ENCODE assay signal across 8 mouse cellular contexts in genomic region chr17:33756108-33756790, GRCm38 (mm10). TPM values are rescaled to one million over a fixed set of nuclear protein-coding genes. Genes with fewer than 3 reads are reported as not detected.
DNase-seq lines count a peak whose midpoint lies in the region; ATAC-seq lines count a peak whose summit lies in the region.

No protein-coding gene starts in this region.

- no peak overlapping the region for H3K27ac ChIP-seq in embryonic facial prominence, embryonic 13.5 days
- H3K27ac ChIP-seq in embryonic facial prominence, embryonic 10.5 days (replicated peaks), result no peak overlapping the region
- H3K27ac ChIP-seq in liver, embryonic 13.5 days, result no peak overlapping the region
- H3K27ac ChIP-seq in hindbrain, embryonic 14.5 days, result peak overlapping the region; percentile 15; the same call in 1 of the 2 replicates
- peak overlapping the region; percentile 49; the same call in 1 of the 2 replicates for H3K27ac ChIP-seq in neural tube, embryonic 13.5 days (replicated peaks)

- 81% methylated on average over 3 of the region's 3 CpGs for WGBS in embryonic facial prominence, embryonic 13.5 days
- 89% methylated on average over 3 of the region's 3 CpGs for WGBS in embryonic facial prominence, embryonic 10.5 days
- WGBS in liver, embryonic 13.5 days (ENCODE audit: insufficient replicate concordance), result 85% methylated on average over 3 of the region's 3 CpGs
- WGBS in hindbrain, embryonic 14.5 days, result 85% methylated on average over 3 of the region's 3 CpGs
- WGBS in neural tube, embryonic 13.5 days, result 94% methylated on average over 3 of the region's 3 CpGs

- no peaks in the 10 kb centered on the region for H3K27me3 ChIP-seq in embryonic facial prominence, embryonic 13.5 days
- no peaks in the 10 kb centered on the region for H3K27me3 ChIP-seq in embryonic facial prominence, embryonic 10.5 days (replicated peaks; ENCODE audit: low read depth, poor library complexity, severe bottlenecking)
- no peaks in the 10 kb centered on the region for H3K27me3 ChIP-seq in liver, embryonic 13.5 days
- no peaks in the 10 kb centered on the region for H3K27me3 ChIP-seq in hindbrain, embryonic 14.5 days (ENCODE audit: control insufficient read depth, insufficient read depth, low read length)
- no peaks in the 10 kb centered on the region for H3K27me3 ChIP-seq in neural tube, embryonic 13.5 days

- peaks cover 12% of the 10 kb centered on the region; the same call in 1 of the 2 replicates for H3K36me3 ChIP-seq in embryonic facial prominence, embryonic 13.5 days
- peaks cover 57% of the 10 kb centered on the region for H3K36me3 ChIP-seq in embryonic facial prominence, embryonic 10.5 days (replicated peaks)
- peaks cover 33% of the 10 kb centered on the region for H3K36me3 ChIP-seq in liver, embryonic 13.5 days
- H3K36me3 ChIP-seq in hindbrain, embryonic 14.5 days (replicated peaks; ENCODE audit: control insufficient read depth, insufficient read depth), result peaks cover 4% of the 10 kb centered on the region
- H3K36me3 ChIP-seq in neural tube, embryonic 13.5 days, result peaks cover 6% of the 10 kb centered on the region; the same call in 1 of the 2 replicates

- H3K4me2 ChIP-seq in embryonic facial prominence, embryonic 13.5 days, result no peak overlapping the region
- H3K4me2 ChIP-seq in liver, embryonic 13.5 days, result 0 out of 2 replicates have a peak overlapping the region, but pooled peaks have one; percentile 83
- no peak overlapping the region for H3K4me2 ChIP-seq in hindbrain, embryonic 14.5 days (replicated peaks)
- H3K4me2 ChIP-seq in neural tube, embryonic 13.5 days, result 0 out of 2 replicates have a peak overlapping the region, but pooled peaks have one; percentile 13

- ATAC-seq in embryonic facial prominence, embryonic 13.5 days (ENCODE audit: insufficient number of reproducible peaks, insufficient read depth, low FRiP score, low TSS enrichment, low read depth), result no peak
- no peak for ATAC-seq in liver, embryonic 13.5 days (ENCODE audit: low read depth)
- ATAC-seq in hindbrain, embryonic 14.5 days (ENCODE audit: low FRiP score), result no peak
- no peak for ATAC-seq in neural tube, embryonic 13.5 days (ENCODE audit: low read depth)
- ATAC-seq in monocyte, adult 5-6 weeks (replicated peaks; ENCODE audit: insufficient number of reproducible peaks, low FRiP score, low TSS enrichment, poor library complexity, severe bottlenecking), result no peak

- no peaks in the 10 kb centered on the region for H3K9me3 ChIP-seq in embryonic facial prominence, embryonic 13.5 days
- H3K9me3 ChIP-seq in embryonic facial prominence, embryonic 10.5 days, result no peaks in the 10 kb centered on the region
- no peaks in the 10 kb centered on the region for H3K9me3 ChIP-seq in liver, embryonic 13.5 days (replicated peaks)
- H3K9me3 ChIP-seq in hindbrain, embryonic 14.5 days (ENCODE audit: control insufficient read depth, low read length), result no peaks in the 10 kb centered on the region
- no peaks in the 10 kb centered on the region for H3K9me3 ChIP-seq in neural tube, embryonic 13.5 days

- H3K4me1 ChIP-seq in embryonic facial prominence, embryonic 13.5 days, result peaks cover 62% of the 10 kb centered on the region
- peaks cover 46% of the 10 kb centered on the region for H3K4me1 ChIP-seq in embryonic facial prominence, embryonic 10.5 days
- H3K4me1 ChIP-seq in liver, embryonic 13.5 days (replicated peaks), result peaks cover 67% of the 10 kb centered on the region
- H3K4me1 ChIP-seq in hindbrain, embryonic 14.5 days (replicated peaks; ENCODE audit: control insufficient read depth, insufficient read depth, low read length), result peaks cover 47% of the 10 kb centered on the region
- peaks cover 67% of the 10 kb centered on the region for H3K4me1 ChIP-seq in neural tube, embryonic 13.5 days (replicated peaks)

- peak overlapping the region; percentile 33; the same call in 1 of the 2 replicates for H3K9ac ChIP-seq in embryonic facial prominence, embryonic 13.5 days
- H3K9ac ChIP-seq in liver, embryonic 13.5 days, result no peak overlapping the region
- H3K9ac ChIP-seq in hindbrain, embryonic 14.5 days, result no peak overlapping the region
- no peak overlapping the region; the same call in 1 of the 2 replicates for H3K9ac ChIP-seq in neural tube, embryonic 13.5 days

- no peak overlapping the region for H3K4me3 ChIP-seq in embryonic facial prominence, embryonic 13.5 days
- H3K4me3 ChIP-seq in embryonic facial prominence, embryonic 10.5 days, result no peak overlapping the region
- no peak overlapping the region for H3K4me3 ChIP-seq in liver, embryonic 13.5 days (replicated peaks)
- no peak overlapping the region for H3K4me3 ChIP-seq in hindbrain, embryonic 14.5 days (replicated peaks; ENCODE audit: low read length)
- no peak overlapping the region for H3K4me3 ChIP-seq in neural tube, embryonic 13.5 days

- no peak for DNase-seq in embryonic facial prominence, embryonic 10.5 days (ENCODE audit: low spot score)
- no peak for DNase-seq in liver, embryonic 13.5 days
- DNase-seq in liver, result no peak
- DNase-seq in hindbrain, embryonic 14.5 days (ENCODE audit: low spot score), result no peak
- DNase-seq in thymus, postnatal 0 days (ENCODE audit: low spot score), result no peak

RNA-seq across cellular contexts. Expression of gene Rab11b, which starts 4.1 kb away (rescaled TPM):
- 324 and 385 TPM in 2 replicates for polyA plus RNA-seq in embryonic facial prominence, embryonic 13.5 days (2015; fragmentation: Nextera tagmentation; extraction: Ambion mirVana)
- polyA plus RNA-seq in embryonic facial prominence, embryonic 10.5 days (2016; fragmentation: Nextera tagmentation; extraction: Ambion mirVana), result 342 and 347 TPM in 2 replicates
- polyA plus RNA-seq in liver, embryonic 13.5 days (2015; fragmentation: Nextera tagmentation; extraction: Ambion mirVana), result 117 and 123 TPM in 2 replicates
- polyA plus RNA-seq in hindbrain, embryonic 14.5 days (2014; fragmentation: Nextera tagmentation; extraction: Ambion mirVana), result 370 and 430 TPM in 2 replicates
- 455 and 504 TPM in 2 replicates for polyA plus RNA-seq in neural tube, embryonic 13.5 days (2015; fragmentation: Nextera tagmentation; extraction: Ambion mirVana)
- total RNA-seq in monocyte, adult 5-6 weeks (2017), result 41.4 to 78.7 TPM (median 59.2 TPM) in 3 replicates
- polyA plus RNA-seq in thymus, postnatal 0 days (2015; fragmentation: Nextera tagmentation; extraction: Ambion mirVana), result 214 and 227 TPM in 2 replicates

RNA-seq across cellular contexts. Expression of gene Angptl4, which starts 25.4 kb away (rescaled TPM):
- polyA plus RNA-seq in embryonic facial prominence, embryonic 13.5 days (2015; fragmentation: Nextera tagmentation; extraction: Ambion mirVana), result 53.0 and 60.7 TPM in 2 replicates
- polyA plus RNA-seq in embryonic facial prominence, embryonic 10.5 days (2016; fragmentation: Nextera tagmentation; extraction: Ambion mirVana), result 33.4 and 39.0 TPM in 2 replicates
- polyA plus RNA-seq in liver, embryonic 13.5 days (2015; fragmentation: Nextera tagmentation; extraction: Ambion mirVana), result 18.9 and 20.2 TPM in 2 replicates
- polyA plus RNA-seq in hindbrain, embryonic 14.5 days (2014; fragmentation: Nextera tagmentation; extraction: Ambion mirVana), result 19.1 and 25.1 TPM in 2 replicates
- 22.8 and 24.5 TPM in 2 replicates for polyA plus RNA-seq in neural tube, embryonic 13.5 days (2015; fragmentation: Nextera tagmentation; extraction: Ambion mirVana)
- total RNA-seq in monocyte, adult 5-6 weeks (2017), result 0.29 to 1.2 TPM in 2 of 3 replicates, not detected in the other
- polyA plus RNA-seq in thymus, postnatal 0 days (2015; fragmentation: Nextera tagmentation; extraction: Ambion mirVana), result 28.7 and 36.7 TPM in 2 replicates

RNA-seq across cellular contexts. Expression of gene March2, which starts 37.8 kb away (rescaled TPM):
- 42.6 and 46.9 TPM in 2 replicates for polyA plus RNA-seq in embryonic facial prominence, embryonic 13.5 days (2015; fragmentation: Nextera tagmentation; extraction: Ambion mirVana)
- 28.0 and 28.5 TPM in 2 replicates for polyA plus RNA-seq in embryonic facial prominence, embryonic 10.5 days (2016; fragmentation: Nextera tagmentation; extraction: Ambion mirVana)
- 214 and 231 TPM in 2 replicates for polyA plus RNA-seq in liver, embryonic 13.5 days (2015; fragmentation: Nextera tagmentation; extraction: Ambion mirVana)
- polyA plus RNA-seq in hindbrain, embryonic 14.5 days (2014; fragmentation: Nextera tagmentation; extraction: Ambion mirVana), result 69.0 and 72.1 TPM in 2 replicates
- 68.2 and 74.9 TPM in 2 replicates for polyA plus RNA-seq in neural tube, embryonic 13.5 days (2015; fragmentation: Nextera tagmentation; extraction: Ambion mirVana)
- total RNA-seq in monocyte, adult 5-6 weeks (2017), result 55.4 to 90.5 TPM (median 74.7 TPM) in 3 replicates
- polyA plus RNA-seq in thymus, postnatal 0 days (2015; fragmentation: Nextera tagmentation; extraction: Ambion mirVana), result 83.3 and 90.7 TPM in 2 replicates

RNA-seq across cellular contexts. Expression of gene Kank3, which starts 54.1 kb away (rescaled TPM):
- 34.4 and 37.9 TPM in 2 replicates for polyA plus RNA-seq in embryonic facial prominence, embryonic 13.5 days (2015; fragmentation: Nextera tagmentation; extraction: Ambion mirVana)
- polyA plus RNA-seq in embryonic facial prominence, embryonic 10.5 days (2016; fragmentation: Nextera tagmentation; extraction: Ambion mirVana), result 25.4 and 29.5 TPM in 2 replicates
- polyA plus RNA-seq in liver, embryonic 13.5 days (2015; fragmentation: Nextera tagmentation; extraction: Ambion mirVana), result 8.1 and 8.9 TPM in 2 replicates
- polyA plus RNA-seq in hindbrain, embryonic 14.5 days (2014; fragmentation: Nextera tagmentation; extraction: Ambion mirVana), result 44.7 and 47.7 TPM in 2 replicates
- polyA plus RNA-seq in neural tube, embryonic 13.5 days (2015; fragmentation: Nextera tagmentation; extraction: Ambion mirVana), result 36.2 and 40.3 TPM in 2 replicates
- total RNA-seq in monocyte, adult 5-6 weeks (2017), result 8.6 to 12.3 TPM (median 10.3 TPM) in 3 replicates
- polyA plus RNA-seq in thymus, postnatal 0 days (2015; fragmentation: Nextera tagmentation; extraction: Ambion mirVana), result 19.1 and 22.0 TPM in 2 replicates

Comparison
In these comparisons a context has a peak if more than half of its experiments do, and no peak if none do; other contexts are left out.
1. H3K27ac ChIP-seq: peak in hindbrain, embryonic 14.5 days (single experiment) and neural tube, embryonic 13.5 days (single experiment); none in embryonic facial prominence, embryonic 13.5 days (single experiment), embryonic facial prominence, embryonic 10.5 days (single experiment) and liver, embryonic 13.5 days (single experiment).
2. H3K4me2 ChIP-seq: peak in liver, embryonic 13.5 days (single experiment) and neural tube, embryonic 13.5 days (single experiment); none in embryonic facial prominence, embryonic 13.5 days (single experiment) and hindbrain, embryonic 14.5 days (single experiment).